Mouse (Mus musculus) heart, embryonic 11.5 days (tissue): ENCODE measurements around the gene Itgal. TPM values are rescaled to one million over a fixed set of nuclear protein-coding genes. Genes with fewer than 3 reads are reported as not detected.
"Not testable (repeated sequence)": the region's sequence is repeated elsewhere in the genome, so short reads cannot be mapped to it uniquely, and the experiment has no call there.

Experiments
- ATAC-seq: fragments of 200-750 bp; cut with Nextera tagmentation; replicated peaks from 2 replicates; pipeline ENCODE4 v1.8.0; 2017; ENCODE audit warnings: moderate library complexity; ENCODE audit not compliant: insufficient number of reproducible peaks, low FRiP score, low TSS enrichment
- H3K27ac ChIP-seq: fragments of 300-500 bp; sonication (generic); 2 replicates; pipeline ENCODE4 v1.5.1; 2014; ENCODE audit warnings: mild to moderate bottlenecking, low read depth, low read length
- H3K27me3 ChIP-seq: fragments of 300-500 bp; sonication (generic); 2 replicates; pipeline ENCODE4 v1.6.1; 2014; ENCODE audit warnings: mild to moderate bottlenecking, low read length, mixed read lengths; ENCODE audit not compliant: control insufficient read depth, insufficient read depth
- H3K36me3 ChIP-seq: fragments of 300-500 bp; sonication (generic); 2 replicates; pipeline ENCODE4 v1.6.1; 2014; ENCODE audit warnings: mild to moderate bottlenecking, low read length, moderate library complexity, mixed read lengths; ENCODE audit not compliant: control insufficient read depth, insufficient read depth
- H3K4me1 ChIP-seq: fragments of 300-500 bp; sonication (generic); 2 replicates; pipeline ENCODE4 v1.6.1; 2014; ENCODE audit warnings: low read length; ENCODE audit not compliant: control insufficient read depth, insufficient read depth
- H3K4me2 ChIP-seq: fragments of 300-500 bp; sonication (generic); 2 replicates; pipeline ENCODE4 v1.6.1; 2014; ENCODE audit warnings: mild to moderate bottlenecking, moderate library complexity
- H3K4me3 ChIP-seq: fragments of 300-500 bp; sonication (generic); 2 replicates; pipeline ENCODE4 v1.5.1; 2014; ENCODE audit warnings: low read depth, low read length
- H3K9ac ChIP-seq: fragments of 300-500 bp; sonication (generic); 2 replicates; pipeline ENCODE4 v1.6.1; 2014; ENCODE audit warnings: mild to moderate bottlenecking, low read depth, low read length, moderate library complexity
- H3K9me3 ChIP-seq: fragments of 300-500 bp; sonication (generic); replicated peaks from 2 replicates; pipeline ENCODE4 v1.6.1; 2016; ENCODE audit warnings: low read length; ENCODE audit not compliant: control insufficient read depth
- WGBS: fragments of 180-500 bp; shearing (Covaris S2); extraction: QIAGEN DNeasy Blood & Tissue Kit; methylation state at CpG from one replicate; pipeline ENCODE4 v1.1.7; 2014; ENCODE audit not compliant: insufficient replicate concordance; 5-methylcytosine and 5-hydroxymethylcytosine counted together
- polyA plus RNA-seq: library from polyadenylated mRNA; unstranded; fragments of >200 nt; fragmentation: Nextera tagmentation; extraction: Ambion mirVana; gene quantifications from 2 replicates; pipeline ENCODE4 v1.2.1, GENCODE M21; 2014

Gene Itgal
- polyA plus RNA-seq, 1 experiment from 2014 or later = 0.46 TPM

GRCm38 (mm10) chr7:127351230-127352004 is 55.4 kb downstream of the Itgal start:
- Histone ChIP-seq H3K36me3 (no peaks in the 10 kb centered on the region), H3K9ac (no peak overlapping the region), H3K4me1 (no peaks in the 10 kb centered on the region), H3K27ac (no peak overlapping the region), H3K4me2 (no peak overlapping the region), H3K27me3 (no peaks in the 10 kb centered on the region; the same call in 1 of the 2 replicates), H3K4me3 (no peak overlapping the region), H3K9me3 (no peaks in the 10 kb centered on the region)
- no peak for ATAC-seq
- WGBS = 79% methylated on average over 5 of the region's 5 CpGs

- ATAC-seq = no peak
- 61% methylated on average over 3 of the region's 3 CpGs for WGBS
Observed at GRCm38 (mm10) chr7:127355796-127356195, 59.7 kb downstream of the Itgal start.

DNA sequence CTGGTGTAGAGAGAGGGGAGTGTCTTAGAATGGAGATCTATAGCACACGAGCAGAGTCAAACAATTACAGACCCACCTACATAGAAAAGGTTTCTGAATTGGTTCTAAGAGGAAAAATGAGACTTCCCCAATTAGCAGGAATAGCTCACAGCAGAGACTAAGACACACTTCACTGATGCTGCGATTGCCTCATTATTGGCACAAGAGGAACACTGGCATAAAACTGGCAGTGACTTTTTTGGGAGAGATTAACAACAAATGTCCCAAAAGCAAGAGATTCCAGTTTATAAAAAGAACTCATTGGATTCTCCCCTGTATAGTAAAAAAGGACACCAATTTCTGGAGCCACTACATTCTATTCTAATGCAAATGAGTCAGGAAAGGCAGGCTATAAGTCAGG is 61.8 kb downstream of the Itgal start:
- H3K9me3 ChIP-seq = no peaks in the 10 kb centered on the region
- peaks cover 7% of the 10 kb centered on the region for H3K27me3 ChIP-seq
- H3K4me3 ChIP-seq = no peak overlapping the region
- no peaks in the 10 kb centered on the region for H3K4me1 ChIP-seq
- H3K36me3 ChIP-seq = no peaks in the 10 kb centered on the region
- no peak overlapping the region for H3K4me2 ChIP-seq
- H3K9ac ChIP-seq = no peak overlapping the region
- no peak for ATAC-seq
- H3K27ac ChIP-seq = no peak overlapping the region
- 68% methylated on average over 2 of the region's 2 CpGs for WGBS

More at GRCm38 (mm10) chr7:127355796-127356195, 59.7 kb downstream of the Itgal start:
- Histone ChIP-seq H3K4me2 (no peak overlapping the region), H3K9me3 (no peaks in the 10 kb centered on the region), H3K9ac (no peak overlapping the region), H3K27ac (no peak overlapping the region), H3K27me3 (no peaks in the 10 kb centered on the region; the same call in 1 of the 2 replicates), H3K36me3 (no peaks in the 10 kb centered on the region), H3K4me1 (no peaks in the 10 kb centered on the region), H3K4me3 (no peak overlapping the region)

DNA sequence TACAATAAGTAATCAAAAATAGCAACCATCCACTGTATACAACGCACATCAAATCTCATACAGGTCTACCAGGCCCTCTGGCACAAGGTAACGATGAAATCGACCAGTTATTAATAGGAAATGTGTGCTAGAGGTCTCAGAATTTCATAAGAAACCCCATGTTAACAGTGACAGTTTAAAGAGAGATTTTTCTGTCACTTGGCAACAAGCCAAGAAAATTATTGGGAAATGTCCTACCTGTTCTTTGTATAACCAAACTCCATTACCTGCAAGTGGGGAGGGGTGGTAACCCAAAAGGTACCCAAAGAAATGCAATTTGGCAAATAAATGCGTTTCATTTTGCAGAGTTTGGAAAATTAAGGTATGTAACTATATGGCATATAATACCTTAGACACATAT is 62.4 kb downstream of the Itgal start:
- Histone ChIP-seq H3K27ac (no peak overlapping the region), H3K4me3 (no peak overlapping the region), H3K9me3 (no peaks in the 10 kb centered on the region), H3K36me3 (no peaks in the 10 kb centered on the region), H3K4me1 (no peaks in the 10 kb centered on the region), H3K4me2 (no peak overlapping the region), H3K27me3 (peaks cover 7% of the 10 kb centered on the region), H3K9ac (no peak overlapping the region)
- ATAC-seq = no peak
- 56% methylated on average over 4 of the region's 4 CpGs for WGBS

- Histone ChIP-seq H3K27ac (no peak overlapping the region), H3K36me3 (no peaks in the 10 kb centered on the region), H3K4me1 (no peaks in the 10 kb centered on the region), H3K9me3 (no peaks in the 10 kb centered on the region), H3K4me3 (no peak overlapping the region), H3K27me3 (peaks cover 7% of the 10 kb centered on the region), H3K9ac (no peak overlapping the region), H3K4me2 (no peak overlapping the region)
- no peak for ATAC-seq
- WGBS = 60% methylated on average over 4 of the region's 4 CpGs
Observed at GRCm38 (mm10) chr7:127360265-127360664, 64.2 kb downstream of the Itgal start.

DNA sequence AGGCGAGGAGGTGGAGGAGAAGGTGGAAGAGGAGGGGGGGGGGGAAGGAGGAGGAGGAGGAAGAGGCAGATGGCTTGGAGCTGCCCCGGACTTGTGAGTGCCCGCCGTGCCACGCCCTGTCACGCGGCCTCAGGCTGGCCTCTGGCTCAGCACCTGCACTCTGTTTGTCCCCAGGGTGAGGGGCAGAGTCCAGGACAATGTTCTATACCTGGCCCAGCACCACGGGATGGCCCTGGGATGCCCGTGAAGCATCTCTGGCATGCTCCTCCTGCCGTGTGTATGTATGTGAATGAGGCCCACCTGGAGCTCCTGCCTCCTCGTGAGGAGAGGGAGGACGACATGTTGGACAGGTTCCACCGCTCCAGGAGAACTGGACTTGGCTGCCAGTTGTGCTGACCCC is 65.4 kb downstream of the Itgal start:
- no peak overlapping the region for H3K9ac ChIP-seq
- H3K4me3 ChIP-seq = no peak overlapping the region
- H3K27me3 ChIP-seq = peaks cover 7% of the 10 kb centered on the region; the same call in 1 of the 2 replicates
- WGBS = 50% methylated on average over 12 of the region's 13 CpGs
- no peaks in the 10 kb centered on the region for H3K9me3 ChIP-seq
- ATAC-seq = no peak
- no peaks in the 10 kb centered on the region for H3K4me1 ChIP-seq
- no peaks in the 10 kb centered on the region for H3K36me3 ChIP-seq
- H3K4me2 ChIP-seq = no peak overlapping the region
- no peak overlapping the region for H3K27ac ChIP-seq

- H3K9ac ChIP-seq, H3K4me1 ChIP-seq, ATAC-seq, H3K36me3 ChIP-seq, H3K9me3 ChIP-seq, H3K27ac ChIP-seq, H3K27me3 ChIP-seq: not testable (repeated sequence)
- WGBS = 23% methylated on average over 13 of the region's 13 CpGs
- peak overlapping the region; percentile 47 for H3K4me2 ChIP-seq
- 0 out of 2 replicates have a peak overlapping the region, but pooled peaks have one; percentile 18 for H3K4me3 ChIP-seq
Observed at GRCm38 (mm10) chr7:127362418-127362817, 66.4 kb downstream of the Itgal start.

DNA sequence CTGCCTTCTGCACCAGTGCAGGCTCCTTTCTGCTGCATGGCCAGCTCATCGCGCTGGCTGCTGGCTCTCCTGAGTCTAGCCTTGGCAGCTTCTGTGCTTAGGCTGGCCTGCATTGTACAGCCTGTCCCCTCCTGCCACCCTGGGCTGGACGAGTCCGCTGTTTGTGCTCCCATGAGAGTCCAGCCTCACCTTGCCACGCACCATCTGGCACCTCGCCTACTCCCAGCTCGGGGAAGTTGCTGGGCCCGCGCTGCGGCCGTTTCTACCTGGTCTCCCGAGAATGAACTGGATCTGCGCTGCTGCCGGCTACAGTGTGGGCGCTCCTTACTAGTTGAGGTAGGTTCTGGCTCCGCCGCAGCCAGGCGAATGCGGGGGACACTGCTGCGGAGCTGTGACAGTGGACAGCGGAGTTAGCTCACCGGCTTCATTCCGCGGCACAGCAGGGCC is 67.4 kb downstream of the Itgal start:
- no peaks in the 10 kb centered on the region for H3K9me3 ChIP-seq
- ATAC-seq = 0 out of 2 replicates have a peak, but pooled peaks have one; percentile 39
- H3K4me2 ChIP-seq = peak overlapping the region; percentile 74
- H3K27ac ChIP-seq = no peak overlapping the region
- WGBS = 3% methylated on average over 24 of the region's 24 CpGs
- H3K4me1 ChIP-seq = no peaks in the 10 kb centered on the region
- peak overlapping the region; percentile 43 for H3K4me3 ChIP-seq
- peak overlapping the region; percentile 66 for H3K9ac ChIP-seq
- no peaks in the 10 kb centered on the region for H3K36me3 ChIP-seq
- peaks cover 7% of the 10 kb centered on the region; the same call in 1 of the 2 replicates for H3K27me3 ChIP-seq
